Mouse (Mus musculus) regulatory T cell (primary cell): ENCODE results near the gene Slc27a2.

ENCODE experiments used
- in situ Hi-C: fragments of 300-600 bp; cut with MboI, MseI; formaldehyde crosslinking; loops from one replicate; pipeline ENCODE4 v1.15.1; 2025; ENCODE audit warnings: high pct_unique_total_duplicates

Gene Slc27a2

DNA sequence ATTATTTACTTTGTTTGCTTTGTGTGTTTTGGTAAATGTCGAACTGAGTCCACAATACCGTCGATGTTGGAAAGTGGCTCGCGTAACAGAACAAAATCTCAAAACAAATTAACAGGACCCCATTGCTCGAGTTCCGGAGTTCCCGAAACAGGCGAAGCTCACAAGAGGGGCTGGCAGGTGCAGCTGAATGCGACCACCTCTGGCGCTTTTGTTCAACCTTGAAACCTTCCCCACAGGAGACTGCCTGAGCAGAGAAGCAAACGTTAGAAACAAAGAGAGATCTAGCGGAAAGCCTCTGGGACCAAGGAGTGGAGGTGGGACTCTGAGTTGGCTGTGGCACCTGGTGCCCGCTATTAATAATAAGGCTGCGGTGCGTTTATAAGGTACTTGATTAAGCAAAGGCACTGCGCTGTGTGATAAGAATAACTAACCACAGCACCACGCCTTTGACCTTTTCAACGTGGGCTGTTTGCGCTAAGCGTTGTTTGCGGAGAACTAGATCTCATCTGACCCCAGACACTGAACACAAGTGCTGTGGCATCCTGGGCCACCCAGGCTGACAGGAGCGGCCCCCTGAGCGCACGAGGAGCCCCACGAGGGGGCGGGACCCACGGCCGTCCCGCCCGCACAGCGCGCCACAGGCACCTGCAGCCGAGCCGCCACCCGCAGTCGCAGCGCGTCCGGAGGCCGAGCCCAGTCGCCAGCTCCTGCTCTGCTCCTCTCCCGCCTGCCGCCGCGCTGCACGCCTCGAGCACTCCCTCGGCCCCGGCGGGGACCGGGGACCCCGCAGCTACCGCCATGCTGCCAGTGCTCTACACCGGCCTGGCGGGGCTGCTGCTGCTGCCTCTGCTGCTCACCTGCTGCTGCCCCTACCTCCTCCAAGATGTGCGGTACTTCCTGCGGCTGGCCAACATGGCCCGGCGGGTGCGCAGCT, at the start of gene Slc27a2:
Gene Slc27a2, plus strand, starts transcription at position 51 of the 934 bp plus-strand sequence.
- in situ Hi-C loops = no loop called here

DNA sequence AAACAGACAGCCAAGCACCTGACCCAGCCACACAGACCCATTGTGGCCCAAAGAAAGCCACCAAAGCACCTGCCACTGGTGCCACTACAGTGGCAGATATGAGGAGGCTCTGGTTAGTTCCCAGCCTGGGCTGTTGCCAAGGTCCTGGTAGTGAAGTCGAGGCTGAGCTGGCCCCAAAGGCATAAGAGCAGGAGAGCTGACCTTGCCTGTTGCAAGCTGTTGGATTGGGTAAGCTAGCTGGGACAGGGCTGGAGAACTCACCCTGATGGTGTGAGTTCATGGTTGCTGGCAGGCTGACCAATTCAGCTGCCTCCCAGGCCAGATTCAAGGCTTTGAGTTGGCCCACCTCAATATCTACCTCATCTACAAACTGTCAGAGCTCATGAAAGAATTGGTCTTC, 47.1 kb upstream of the Slc27a2 start:
- in situ Hi-C loops = no loop called here

DNA sequence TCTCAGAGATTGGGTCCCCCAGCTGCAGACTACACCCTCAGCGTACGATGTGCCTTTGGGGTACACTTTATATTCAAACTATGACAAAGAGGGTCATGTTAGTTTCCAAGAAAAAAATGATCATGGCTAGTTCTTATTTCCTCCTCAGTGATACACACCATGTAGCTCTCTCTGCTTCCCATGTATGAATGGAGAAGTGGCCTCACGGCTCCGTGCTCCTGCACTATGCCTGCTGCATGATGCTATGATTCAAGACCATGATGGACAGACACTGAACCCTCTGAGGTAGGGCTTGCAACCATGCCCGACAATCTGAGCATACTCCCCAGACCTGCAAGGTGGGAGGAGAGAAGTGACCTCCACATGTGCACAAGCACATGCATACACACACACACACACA, 44.7 kb upstream of the Slc27a2 start:
- in situ Hi-C loops = no loop called here

DNA sequence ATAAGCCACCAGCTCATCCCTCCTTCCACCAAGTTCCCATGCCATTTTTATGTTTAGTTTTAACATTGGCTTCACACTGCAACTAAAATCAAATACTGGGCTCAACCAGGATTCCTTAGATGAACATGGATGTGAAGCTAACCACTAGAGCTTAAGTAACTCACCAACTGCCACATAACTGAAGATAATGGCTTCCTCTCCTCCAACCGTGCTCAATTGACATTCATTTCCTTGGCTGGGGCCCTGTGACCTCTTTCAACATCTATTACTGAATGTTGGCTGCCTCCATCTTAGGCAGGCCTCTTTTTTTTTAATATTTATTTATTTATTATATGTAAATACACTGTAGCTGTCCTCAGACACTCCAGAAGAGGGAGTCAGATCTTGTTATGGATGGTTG, 44.0 kb upstream of the Slc27a2 start:
- in situ Hi-C loops = no loop called here

DNA sequence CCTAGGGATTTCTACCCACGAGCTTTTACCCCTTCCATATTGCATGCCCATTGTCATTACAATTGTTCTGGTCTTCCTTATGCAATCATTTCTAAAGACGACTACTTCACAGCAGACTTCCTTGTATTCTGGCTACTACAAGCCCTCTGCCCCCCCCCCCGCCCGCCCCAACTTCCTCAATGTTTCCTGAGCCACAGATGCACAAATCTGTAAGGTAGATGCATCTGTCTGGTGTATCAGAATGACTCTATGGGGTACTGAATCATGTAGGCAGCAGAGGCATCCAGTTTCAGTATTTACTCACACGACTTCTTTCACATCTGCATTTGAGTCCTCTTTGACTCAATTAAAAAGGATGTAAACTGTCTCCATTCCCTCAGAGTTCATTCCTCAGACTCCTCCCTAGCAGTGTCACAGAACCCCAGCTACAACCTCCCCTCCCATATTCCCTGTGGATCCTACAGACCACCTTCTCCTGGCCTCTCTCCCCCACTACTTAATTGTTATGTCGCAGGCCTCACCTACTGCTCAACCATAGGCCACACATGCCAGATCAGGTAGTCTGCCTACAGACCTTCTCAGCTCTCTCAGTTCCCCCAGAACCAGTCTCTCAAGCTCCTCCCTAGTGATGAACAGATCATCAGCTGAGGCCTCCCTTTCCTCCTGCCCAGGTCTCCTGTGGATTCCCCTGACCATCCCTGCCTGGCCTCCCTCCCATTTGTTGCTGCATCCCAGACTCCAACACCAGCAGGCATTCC, 37.0 kb upstream of the Slc27a2 start:
- in situ Hi-C loops = loop anchor here (10.0 kb wide), 1 partner anchor 620 kb away; no protein-coding TSS in a partner anchor

DNA sequence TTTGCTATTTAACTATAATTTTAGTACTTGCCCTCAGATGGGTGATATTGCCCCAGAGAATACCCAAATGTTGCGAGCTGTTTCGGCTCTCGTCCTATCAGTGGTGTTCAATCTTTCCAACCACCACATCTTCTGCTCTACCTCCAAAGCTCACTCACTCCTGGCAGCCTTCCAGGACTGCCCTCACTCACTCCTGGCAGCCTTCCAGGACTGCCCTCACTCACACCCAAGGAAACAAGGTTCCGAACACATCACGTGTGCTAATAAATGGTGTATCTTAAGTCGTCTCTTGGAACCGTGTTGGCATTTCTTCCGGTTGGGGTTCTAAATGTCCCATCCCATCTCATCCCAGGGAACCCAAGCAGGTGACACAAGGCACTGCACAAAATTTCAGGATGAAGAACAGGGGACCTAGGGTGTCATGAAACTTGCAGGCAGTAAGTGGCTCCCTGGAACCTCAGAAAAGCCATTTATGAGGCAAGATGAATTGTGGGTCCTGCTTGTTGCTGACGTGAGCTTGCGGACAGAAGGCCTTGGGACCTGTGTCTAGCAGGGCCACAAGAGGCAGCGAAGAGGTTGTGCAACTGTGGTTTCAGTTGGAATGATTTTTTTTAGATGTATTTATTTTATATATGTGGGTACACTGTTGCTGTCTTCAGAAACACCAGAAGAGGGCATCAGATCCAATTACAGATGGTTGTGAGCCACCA, 32.2 kb upstream of the Slc27a2 start:
- in situ Hi-C loops = loop anchor here (10.0 kb wide), 2 partner anchors 155 to 625 kb away; no protein-coding TSS in a partner anchor

DNA sequence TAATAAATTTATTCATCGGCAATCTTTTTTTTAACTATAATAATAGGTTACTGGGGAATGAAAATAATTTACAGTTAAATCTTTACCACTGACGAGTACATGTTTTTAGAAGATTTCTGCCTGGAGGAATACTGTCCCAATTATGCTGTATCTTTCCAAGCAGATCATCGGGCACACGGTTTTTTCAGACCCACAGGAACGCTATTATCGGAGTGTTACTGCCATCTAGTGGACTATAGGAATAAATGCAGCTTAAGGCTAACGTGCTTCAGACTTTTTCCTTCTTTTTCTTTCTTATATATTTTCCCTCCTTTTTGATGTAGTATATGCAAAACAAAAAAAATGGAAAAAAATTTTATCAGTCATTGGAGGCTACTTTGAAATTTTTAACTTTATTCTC, 31.4 kb upstream of the Slc27a2 start:
- in situ Hi-C loops = loop anchor here (10.0 kb wide), 1 partner anchor 156 kb away; no protein-coding TSS in a partner anchor

DNA sequence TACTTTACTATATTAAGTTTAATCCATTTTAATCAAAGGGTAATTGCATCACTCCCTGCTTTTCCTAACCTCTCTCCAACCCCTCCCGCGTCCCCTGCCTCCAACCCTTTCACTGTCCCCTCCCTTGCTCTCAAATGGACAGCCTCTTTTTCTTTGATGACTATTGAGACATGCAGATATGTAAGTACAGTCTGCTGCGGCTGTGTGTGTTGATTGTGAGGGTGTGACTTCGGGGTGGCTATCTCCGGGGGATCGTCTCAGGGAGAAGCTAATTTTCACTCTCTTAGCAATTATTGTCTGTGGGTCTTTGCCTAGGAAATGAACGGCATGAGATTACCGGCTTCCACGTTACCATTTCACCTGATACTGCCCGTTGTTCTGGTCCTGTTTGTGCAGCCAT, 30.7 kb upstream of the Slc27a2 start:
- in situ Hi-C loops = loop anchor here (10.0 kb wide), 1 partner anchor 157 kb away; no protein-coding TSS in a partner anchor

DNA sequence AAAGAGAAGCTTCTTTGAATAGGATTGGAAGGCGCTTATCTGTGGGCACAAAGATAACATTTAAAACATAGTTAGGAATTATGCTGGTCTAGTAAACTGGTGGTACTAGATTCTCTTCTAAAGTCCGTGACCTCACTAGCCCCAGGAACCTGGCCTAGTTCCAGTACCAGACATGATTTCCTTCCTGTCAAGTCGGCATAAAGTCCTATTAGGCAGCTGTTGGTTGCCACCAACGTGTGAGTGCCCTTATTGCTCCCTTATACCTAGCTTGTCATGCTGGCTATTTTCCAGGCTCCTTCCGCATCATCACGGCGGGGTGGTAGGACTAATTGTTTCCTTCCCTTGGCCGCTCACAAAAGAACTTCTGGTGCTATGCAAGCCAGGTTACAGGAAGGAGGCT, 30.2 kb upstream of the Slc27a2 start:
- in situ Hi-C loops = loop anchor here (10.0 kb wide), 1 partner anchor 157 kb away; no protein-coding TSS in a partner anchor

DNA sequence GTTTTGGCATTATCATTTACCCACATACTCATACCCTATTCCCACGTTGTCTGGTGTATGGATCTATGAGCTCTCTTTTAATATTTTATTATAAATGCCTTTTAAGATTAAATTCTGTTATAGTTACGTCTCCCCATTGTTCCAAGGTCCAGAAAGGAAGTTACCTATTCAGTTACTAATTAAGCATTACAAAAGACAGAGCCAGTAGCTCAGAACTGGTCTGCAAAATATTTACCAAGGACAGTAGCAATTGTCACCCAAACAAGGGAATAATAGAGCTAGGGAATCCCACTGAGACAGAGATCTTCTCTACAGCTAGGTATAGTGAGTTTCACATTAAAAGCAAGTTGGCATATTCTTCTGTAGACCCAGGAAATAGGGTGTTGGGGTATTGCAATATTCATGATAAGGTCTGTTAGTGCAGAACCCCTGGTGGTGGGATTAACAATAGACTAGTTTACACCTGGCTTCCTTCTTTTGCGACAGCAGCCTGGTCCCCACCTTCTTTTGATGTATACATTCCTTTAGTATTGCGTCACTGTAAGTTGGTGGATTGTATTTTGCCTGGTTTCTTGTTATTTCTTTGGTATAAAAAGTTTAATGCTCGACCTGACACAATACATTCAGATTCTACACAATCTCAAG, 29.0 kb upstream of the Slc27a2 start:
- in situ Hi-C loops = loop anchor here (10.0 kb wide), 1 partner anchor 158 kb away; no protein-coding TSS in a partner anchor

DNA sequence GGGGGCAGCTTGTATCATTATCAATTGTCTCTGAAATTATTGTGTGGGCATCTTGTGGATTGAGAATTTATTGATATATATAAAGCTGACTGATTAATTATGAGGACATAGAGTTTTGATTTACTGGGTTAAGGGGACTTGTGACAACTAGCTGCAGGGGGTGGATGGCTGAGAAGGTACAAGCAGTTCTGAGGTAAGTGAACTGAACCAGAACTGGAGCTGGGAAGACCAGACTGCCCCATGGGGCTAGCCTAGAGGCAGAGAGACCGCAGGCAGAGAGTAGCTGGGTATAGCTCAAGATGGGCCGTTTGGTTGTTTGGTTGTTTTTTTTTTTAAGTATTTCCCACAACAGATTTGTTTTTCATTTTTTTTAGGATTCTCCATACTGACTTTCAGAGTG, 27.9 kb upstream of the Slc27a2 start:
- in situ Hi-C loops = loop anchor here (10.0 kb wide), 1 partner anchor 159 kb away; no protein-coding TSS in a partner anchor

DNA sequence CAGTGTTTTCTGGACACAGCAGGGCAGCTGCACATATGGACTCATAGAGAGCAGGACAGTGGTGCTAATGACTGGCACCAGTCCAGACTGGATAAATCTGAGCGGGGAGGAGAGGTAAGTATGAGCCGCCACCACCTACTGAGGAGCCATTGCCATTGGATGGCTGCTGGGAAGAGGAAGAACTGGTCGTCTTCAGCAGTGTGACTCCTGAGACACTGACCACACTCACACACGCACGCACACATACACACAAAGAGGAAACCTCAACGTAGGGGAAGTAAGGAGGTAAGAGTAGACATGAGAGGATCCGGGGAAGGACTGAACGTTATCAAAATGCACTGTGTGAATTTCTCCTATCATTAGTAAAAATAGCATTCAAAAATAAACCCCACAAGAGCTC, 24.7 kb upstream of the Slc27a2 start:
- in situ Hi-C loops = loop anchor here (10.0 kb wide), 1 partner anchor 163 kb away; no protein-coding TSS in a partner anchor

DNA sequence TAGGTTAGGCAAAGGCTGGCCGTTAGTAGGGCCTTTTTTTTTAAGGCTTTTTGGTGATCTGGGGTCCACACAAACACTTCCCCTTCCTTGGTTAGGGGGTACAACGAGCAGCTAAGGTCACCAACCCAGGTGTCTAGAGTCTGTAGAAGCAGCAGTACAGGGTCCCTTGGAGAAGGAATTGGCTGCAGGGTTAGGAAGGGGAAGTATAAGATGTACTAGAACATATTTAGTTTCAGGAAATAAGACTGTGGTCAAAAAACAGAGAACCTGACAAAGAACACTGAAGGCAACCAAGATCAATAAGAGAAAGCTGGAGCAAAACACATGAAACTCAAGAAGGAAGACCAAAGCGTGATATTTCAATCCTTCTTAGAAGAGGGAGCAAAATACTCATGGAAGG, 21.6 kb upstream of the Slc27a2 start:
- in situ Hi-C loops = no loop called here

DNA sequence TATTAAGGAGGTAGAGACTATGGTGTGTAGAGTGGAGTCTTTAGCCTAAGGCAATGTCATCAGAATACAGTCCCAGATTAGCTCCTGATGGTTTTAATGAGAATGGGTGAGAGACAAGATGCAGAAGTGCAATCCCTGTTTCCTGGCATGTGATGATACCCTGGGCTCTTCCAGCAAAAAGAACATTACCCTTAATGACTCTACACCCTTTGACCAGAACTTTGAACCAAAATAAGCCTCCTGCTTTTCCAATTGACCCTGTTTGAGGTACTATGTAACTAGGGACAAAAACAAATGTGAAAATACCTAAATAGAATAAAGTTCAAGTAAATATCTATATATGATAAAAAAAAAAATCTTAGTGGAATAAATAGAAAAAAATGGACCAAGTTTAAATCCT, 14.6 kb upstream of the Slc27a2 start:
- in situ Hi-C loops = no loop called here

DNA sequence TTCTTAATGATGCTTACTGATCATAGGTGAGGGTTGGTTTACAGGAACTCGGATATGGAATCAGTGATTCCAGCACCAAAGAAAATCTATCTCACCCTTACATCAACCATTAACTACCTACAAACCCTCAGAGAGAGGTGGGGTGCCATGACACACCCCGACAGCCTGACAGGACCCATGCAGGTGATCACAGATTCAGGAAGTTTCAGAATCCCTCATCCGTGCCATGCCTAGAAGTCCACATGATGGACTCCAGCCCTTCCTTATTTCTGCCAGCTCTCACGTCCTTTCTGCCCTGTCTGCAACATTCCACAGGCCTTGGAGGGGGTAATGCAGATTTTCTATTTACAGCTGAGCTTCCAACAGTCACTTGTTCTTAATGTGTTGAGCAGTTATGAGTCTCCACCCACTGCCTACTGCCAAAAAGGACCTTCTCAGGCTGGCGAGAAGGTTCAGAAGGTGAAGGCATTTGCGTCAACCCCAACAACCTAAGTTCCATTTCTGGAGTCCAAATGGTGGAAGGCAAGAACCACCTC, 11.7 kb upstream of the Slc27a2 start:
- in situ Hi-C loops = no loop called here

DNA sequence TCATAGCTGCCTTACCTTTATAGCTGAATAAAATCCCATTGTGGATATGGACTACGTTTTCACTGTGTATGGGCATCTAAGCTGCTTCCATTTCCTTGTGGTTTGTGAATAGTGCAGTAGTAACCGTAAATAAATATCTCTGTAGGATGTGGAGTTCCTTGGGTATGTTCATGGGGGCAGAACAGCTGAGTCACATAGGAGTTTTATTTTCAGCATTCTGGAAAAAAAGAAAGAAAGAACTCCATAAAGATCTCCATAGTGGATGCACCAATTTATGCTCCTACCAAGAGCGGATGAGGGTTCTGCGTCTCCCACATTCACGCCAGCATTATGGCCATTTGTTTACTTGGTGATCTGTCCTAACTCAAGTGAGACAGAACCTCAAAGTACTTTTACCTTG, 10.0 kb upstream of the Slc27a2 start:
- in situ Hi-C loops = no loop called here

DNA sequence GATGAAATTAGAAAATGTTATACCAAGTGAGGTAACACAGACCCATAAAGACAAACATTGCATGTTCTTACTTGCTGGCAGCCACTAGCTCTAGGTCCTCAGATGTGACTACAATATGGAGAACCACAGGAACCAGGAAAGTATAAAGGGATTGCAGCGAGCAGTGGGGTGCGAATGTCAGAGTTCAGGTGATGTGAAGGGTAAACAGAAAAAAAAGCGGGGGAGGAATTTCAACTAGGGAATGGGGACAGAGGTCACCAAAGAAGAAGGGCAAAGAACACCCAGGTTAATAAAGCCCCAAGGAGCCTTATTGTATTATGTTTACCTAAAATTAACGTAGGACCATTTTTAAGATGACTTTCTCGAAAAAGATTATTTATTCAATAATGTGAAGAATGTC, 6.9 kb upstream of the Slc27a2 start:
- in situ Hi-C loops = no loop called here

DNA sequence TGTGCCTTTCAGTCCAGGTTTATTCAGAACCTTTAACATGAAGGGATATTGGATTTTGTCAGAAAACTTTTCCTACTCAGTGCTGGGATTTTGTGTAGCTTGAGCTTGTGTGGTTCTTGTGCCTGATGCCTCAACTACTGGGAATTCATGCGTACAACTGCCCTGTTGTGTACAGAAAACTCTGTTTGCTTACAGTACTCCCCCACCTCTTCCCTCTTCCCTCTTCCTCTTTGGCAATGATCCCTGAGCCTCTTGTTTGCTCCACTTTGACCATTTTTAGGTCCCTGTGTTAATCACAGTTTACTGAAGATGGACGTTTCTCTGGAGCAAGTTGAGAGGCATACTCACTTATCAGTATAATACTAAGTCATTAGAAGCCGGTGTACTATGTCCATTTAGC, 5.8 kb upstream of the Slc27a2 start:
- in situ Hi-C loops = no loop called here

DNA sequence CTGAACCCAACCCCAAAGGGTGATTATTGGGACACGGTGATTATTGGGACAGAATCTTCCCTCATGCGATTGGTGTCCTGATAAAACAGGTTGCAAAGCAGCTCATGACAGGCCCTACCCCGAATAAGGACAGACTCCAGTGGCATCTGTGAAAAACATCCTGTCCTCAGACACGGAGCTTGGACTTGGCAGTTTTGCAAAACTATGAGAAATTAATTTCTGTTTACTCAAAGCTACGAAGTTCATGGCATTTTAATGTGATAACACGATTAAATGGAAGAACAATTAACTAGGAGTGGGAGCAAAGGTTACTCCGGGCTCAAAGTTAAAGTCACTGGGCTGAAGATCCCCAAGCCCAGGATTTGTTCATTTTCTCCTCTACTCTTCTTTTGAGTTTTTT, 2.5 kb upstream of the Slc27a2 start:
- in situ Hi-C loops = no loop called here

DNA sequence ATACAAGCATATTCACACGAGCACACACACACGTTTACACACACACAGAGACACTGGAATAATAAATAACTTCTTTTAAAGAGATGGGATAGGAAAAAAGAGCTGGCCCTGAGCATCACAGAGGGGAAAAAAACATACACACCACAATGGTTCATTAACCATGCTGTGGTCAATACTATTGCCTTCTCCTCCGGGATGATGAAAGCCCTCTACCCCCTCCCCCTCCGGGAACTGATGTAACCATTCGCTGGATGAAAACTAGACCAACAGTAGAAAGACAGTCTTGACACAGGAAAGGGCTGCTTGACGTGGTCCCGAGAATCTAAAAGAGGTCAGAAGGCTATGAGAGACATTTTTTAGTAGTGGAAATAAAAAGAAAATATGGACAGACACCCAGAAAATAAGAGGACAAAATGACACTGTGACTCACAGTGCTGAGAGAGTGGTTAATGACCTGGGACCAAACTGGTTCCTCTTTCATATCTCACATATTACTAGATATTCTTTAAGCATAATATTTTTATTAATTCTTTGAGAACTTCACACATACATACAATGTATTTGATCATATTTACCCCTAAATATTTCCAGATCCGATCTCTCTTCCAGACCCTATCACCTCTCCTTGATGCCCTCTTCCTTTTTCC, 840 bp upstream of the Slc27a2 start:
- in situ Hi-C loops = no loop called here
